Mouse (Mus musculus): ENCODE results near the gene Zc3h12a.

The Zc3h12a gene

GRCm38 (mm10) chr4:125105354-125105753, 22.3 kb downstream of the Zc3h12a start:
- DNase-seq, result no peak

GRCm38 (mm10) chr4:125101334-125101733, 26.3 kb downstream of the Zc3h12a start:
- no peak for DNase-seq

GRCm38 (mm10) chr4:125099458-125099857, 28.2 kb downstream of the Zc3h12a start:
- DNase-seq, result peak; percentile 57 to 86

DNA sequence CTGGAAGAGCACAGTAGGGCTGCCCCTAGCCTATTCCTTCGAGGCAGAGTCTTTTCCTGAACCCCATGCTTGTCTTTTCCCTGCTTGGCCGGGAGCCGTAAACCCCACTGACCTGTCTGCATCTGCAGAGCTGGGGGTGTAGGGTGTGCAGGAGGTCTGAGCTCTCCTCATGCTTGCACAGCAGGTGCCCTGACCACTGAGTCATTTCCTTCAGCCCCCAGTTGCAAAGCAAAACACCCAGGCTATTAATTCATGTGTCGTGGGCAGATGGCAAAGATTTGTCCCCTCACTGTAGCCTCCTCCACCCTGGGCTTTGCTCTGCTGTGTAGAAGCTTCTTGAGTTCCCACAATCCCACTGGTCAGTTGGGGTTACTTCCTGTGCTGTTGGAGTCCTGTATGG, 30.2 kb downstream of the Zc3h12a start:
- DNase-seq, result no peak

DNA sequence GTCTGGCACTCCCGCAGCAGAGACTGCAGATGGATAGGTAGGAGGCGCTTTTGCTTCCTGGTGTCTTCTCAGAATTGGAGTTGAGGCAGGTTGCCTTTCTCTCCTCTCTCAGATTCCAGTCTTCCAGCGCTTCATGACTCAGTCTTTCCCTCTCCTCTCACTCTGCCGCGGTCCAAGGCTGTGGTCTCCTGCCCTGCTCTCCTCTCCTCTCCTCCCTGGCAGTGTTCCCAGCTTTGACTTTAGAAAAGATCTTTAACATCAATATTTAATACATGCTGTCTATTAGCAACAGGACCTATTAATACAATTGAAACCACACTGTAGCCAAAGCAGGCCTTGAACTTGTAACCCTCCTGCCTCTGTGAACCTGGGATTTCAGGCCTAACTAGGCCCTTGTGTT, 31.6 kb downstream of the Zc3h12a start:
- no peak for DNase-seq

DNA sequence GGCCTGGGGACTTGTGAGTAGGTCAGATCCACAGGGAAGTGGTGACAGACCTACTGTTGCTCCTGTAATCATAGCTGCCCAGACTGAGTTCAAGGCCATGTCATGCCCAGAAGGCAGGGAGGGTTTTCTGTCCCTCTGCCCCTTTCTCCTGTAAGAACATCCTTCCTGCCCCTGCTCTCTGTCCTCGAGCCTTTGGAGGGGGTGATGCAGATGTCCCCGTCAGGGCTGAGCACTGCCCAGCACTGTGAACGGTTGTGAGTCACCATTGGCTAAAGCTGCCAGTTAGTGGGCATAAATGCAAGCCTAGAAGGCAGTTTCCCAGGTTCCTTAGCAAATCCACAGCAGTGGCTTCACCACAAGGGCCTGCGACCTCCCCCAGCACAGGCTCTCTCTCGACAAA, 34.6 kb downstream of the Zc3h12a start:
- DNase-seq, result no peak

DNA sequence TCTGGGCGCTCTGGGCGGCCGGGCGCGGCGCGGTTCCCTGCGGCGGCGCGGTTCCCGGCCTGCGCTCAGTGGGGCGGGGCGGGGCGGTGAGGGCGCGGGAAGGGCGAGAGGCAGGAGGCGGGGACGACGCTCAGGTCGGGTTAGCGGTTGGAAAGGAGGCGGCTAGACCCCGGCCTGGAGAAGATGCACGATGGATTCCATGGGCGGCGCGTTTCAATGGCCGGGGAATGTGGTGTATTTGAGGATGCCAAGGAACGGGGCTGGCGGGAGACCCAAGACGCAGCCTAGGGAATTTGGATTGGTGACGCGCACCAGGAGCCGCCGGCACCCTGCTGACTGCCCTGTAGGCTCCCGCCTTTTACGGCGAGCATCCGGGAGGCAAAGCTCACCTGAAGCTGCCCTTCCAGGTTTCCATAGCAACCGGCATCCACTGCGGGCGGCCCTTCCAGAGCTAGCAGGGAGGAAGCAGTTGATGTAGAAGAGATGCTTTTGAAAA, 42.2 kb downstream of the Zc3h12a start:
- DNase-seq, result peak; percentile 51 to 74

DNA sequence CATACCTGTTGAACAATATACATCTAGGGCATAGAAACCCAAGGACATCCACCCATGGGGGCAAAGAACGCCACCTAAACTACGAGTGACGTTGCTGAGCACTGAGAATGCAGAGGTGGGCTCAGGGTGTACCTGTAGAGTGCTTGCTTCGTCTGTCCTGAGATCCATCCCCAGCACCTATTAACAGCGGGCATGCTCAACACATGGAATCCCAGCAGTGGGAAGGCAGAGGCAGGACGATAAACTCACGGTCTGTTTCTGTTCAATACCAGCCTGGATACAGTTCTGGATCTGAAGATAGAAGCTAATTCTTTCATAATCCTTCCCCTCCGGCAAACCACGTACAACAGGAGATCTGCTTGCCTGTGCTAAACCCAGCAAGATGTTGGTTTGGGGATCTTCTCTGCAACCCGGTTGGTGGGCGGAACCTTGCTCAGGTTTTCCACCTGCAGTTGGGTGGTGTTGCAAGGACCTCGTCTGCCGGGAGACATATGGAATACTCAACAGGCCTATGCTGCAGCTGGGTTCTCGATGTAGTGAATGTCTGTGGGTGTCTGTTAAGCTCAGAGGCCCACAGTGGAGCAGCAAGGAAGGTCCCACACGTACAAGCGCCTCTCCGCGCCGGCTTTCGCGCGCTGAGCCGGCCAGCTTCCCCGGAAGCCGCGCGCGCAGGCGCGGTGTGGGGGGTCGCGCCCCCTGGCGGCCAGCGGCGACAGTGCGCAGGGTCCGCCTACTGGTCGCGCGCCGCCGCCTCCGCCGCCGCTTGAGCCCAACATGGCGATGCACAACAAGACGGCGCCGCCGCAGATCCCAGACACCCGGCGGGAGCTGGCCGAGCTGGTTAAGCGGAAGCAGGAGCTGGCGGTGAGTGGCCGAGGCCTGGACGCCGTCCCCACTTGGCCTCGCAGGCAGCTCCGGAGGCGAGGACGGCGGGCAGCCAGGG, 43.0 kb downstream of the Zc3h12a start, which contains the start of gene Meaf6:
TSS of gene Meaf6 (plus strand) at position 732 of the 943 bp plus-strand sequence.
- peak; percentile 83 to 89 for DNase-seq

- no peak for DNase-seq
Measured at GRCm38 (mm10) chr4:125078698-125079097, 48.9 kb downstream of the Zc3h12a start.

DNA sequence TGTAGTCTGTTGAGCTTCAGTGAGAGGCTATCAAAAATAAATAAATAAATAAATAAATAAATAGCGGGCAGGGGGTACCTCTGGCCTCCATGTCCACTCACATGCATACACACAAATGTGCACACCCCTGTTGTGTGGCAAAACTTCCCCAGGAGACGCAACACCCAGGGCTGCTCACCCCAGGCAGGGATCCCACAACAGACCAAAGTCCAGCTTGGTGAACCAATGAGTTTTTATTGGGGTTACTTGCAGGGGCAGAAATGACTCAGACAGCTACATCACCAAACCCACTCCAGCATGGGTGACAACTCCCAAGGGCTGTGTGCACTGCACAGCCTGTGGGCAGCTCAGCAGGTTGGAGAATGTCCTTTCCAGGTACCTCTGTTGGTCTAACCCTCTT, 49.9 kb downstream of the Zc3h12a start:
- no peak for DNase-seq
